Mouse (Mus musculus): ENCODE measurements around the gene Lama2.
"Not testable (repeated sequence)": the region's sequence is repeated elsewhere in the genome, so short reads cannot be mapped to it uniquely, and the experiment has no call there.

Lama2 gene

DNA sequence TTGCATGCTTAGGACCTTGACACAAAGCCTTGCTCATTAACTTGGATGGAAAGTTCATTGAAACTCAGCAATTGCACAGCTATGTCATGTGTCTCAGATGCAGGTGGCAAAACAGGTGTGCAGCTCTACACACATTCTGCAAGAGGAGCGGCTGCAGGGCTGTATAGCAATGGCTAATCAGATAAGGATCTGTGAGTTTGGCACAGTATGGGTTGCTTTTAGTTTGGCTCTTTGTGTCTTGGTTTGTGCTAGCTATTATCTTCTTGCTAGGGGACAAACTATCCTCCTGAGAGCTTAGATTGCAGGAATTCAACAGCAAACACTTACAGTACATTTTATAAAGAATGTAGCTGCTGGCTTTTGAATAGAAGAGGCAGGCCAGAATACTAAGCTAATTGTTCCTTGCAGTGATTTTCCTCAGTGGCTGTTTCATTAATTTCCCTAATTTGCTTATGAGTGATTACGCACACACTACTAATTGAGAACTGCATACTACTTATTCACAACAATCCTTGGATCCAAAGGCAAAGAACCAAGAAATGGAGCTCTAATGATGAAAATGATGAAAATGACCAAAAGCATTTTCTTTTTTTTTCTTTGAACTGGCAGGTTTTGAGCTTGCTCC, 617.9 kb downstream of the Lama2 start:
- DNase-seq = no peak

DNA sequence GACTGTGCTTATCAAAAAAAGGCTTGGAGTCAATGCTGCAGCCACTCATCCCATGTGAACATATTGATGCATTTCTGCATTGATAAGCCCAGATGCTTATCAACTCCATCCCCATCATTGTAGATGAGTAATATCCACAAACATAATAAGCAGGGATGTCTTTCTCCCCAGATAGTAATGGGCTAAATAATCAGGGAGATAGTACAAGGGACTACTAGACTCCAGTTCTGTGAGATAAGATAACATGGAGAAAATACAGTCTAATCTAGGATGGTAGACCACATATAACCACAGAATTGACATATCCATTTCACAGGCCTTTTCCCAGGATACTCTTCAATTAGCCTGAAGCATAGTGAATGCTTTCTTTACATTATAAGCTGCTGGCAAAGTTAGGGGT, 622.9 kb downstream of the Lama2 start:
- DNase-seq = no peak

DNA sequence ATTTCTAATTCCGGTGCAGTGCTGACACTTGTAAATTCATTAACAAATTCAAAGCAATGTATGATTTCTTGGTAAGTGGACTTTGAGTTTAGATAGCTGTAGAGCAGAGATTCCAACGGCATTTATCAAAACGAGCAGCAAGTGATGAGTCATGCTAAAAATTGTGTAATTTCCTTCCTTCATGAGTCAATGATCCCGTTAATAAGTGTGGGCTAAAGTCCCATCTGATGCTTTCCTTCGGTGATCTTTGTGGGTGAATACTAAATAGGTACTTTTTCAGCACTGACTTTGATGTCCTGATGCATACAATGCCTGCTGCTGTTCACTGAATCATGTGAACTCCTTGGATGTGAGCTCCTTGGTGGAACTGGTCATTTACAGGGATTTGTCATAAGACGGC, 623.6 kb downstream of the Lama2 start:
- DNase-seq = peak; percentile 3

DNA sequence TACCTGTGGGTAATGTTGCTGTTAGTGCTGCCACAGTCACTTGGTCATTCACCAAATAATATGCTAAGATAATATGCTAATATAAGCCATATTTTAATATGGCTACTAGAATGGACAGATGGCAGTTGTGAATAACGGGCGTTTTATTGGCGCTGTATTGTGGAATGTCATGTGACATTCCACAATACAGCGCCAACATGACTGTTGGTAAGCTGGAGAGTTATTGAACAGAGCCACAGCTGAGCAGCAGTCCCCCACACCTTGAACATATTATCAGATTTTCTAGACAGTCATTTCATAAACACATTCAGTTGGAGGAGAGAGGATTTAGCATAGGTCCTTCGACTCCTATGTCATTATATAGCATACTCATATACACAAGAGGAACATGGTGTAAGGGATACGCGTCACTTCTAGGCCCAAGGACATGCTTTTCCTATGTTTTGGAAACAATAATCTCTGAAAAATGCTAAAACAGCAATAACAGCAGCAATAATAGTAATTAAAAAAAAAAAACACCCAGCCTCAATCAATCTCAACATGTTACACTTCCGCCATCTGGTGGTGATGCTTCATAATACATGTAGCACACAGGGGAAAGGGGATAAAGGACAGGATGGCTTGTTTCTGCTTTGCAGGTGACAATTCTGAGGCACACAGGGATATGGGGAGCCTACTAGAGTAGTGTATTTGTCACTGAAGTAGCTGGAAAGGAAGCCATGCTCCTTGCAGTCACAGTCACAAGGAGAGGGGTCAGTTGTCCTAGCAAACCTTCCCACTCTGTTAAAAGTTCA, 624.2 kb downstream of the Lama2 start:
- peak; percentile 21 for DNase-seq

DNA sequence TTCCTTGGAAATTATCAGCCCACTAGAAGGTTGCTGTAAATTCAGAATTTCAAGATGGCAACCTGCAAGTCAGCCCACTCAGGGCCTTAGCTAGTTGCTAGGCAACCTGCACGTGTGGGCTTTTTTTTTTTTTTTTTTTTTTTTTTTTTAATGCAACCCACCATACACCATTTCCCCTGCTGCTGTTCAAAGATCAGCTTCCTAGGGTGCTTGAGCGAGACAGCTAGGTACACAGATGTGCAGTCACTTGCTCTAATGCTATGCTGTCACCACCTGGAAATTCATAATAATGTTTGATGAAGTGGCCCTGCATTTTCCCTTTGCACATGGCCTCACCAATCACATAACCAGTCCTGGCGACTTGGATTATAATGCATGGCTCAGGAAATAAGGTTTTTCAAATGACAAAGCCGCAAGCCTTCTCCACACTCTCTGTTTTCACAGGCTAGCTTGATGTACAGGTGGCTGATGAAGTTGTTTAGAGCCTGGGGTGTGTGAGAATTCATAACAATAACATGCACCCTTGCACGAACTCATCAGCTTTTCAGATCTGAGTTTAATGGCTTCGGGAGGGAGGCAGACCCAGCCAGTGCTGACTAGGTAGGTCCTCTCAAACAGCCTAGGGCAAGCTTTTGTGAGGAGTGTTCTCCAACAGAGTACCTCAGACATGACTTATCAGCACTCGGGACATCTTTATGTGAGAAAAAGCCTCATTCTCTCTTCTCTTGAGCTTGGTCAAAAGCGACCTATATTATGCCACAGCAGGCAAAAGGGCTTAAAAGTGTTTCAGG, 625.4 kb downstream of the Lama2 start:
- DNase-seq = no peak

DNA sequence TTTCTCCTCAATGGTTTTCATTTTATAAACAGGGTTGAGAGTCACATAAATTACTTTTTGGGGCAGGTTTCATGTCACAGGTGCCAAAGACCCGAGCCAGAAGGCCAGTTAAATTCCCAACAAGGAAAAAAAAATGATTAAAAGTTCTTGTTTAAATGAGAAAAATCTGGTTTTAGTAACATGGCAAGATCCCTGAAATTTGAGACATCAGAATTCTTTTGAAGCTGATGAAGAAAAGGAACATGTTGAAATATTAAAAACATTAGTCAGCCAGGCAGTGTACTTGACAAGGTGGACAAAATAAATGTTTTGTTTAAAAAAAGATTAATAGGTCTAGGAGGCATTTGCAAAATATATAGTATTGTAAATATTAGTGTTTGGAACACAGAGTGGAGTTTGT, 634.1 kb downstream of the Lama2 start:
- DNase-seq = no peak

DNA sequence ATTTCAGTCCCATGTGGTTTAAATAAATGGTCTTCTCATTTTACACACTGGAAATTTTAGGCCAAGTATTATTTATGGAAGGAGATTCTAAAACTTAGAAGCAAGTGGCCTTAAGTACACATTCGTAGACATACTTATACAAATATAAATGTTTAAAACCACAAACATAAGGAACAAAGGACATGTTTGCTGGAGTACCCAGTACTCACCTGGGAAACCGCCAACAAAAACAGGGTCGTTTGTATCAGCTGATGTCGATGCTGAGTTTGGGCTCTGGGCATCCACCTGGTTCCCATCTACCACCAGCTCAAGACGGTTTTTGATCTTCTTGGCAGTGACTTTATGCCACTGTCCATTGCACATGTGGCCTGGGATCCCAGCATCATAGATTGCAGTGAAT, 635.5 kb downstream of the Lama2 start:
- not testable (repeated sequence) for DNase-seq

DNA sequence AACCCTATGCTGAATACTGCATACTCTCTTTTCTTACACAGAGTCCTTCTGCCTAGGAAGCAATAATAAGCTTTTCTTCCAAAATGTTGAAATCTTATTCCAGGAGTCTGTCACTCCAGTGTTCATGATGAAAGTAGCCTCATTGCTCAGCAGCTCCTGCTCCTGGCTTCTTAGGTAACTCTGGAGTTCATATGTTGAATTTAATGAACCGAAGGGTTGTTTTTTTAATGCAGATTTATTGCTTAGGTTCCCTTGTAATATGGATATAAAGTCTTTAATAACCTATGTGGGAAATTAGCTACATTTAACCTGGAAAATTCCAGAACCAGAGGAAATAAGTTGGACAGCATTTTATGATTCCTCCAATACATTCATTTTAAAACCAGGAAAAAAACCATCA, 636.0 kb downstream of the Lama2 start:
- no peak for DNase-seq

DNA sequence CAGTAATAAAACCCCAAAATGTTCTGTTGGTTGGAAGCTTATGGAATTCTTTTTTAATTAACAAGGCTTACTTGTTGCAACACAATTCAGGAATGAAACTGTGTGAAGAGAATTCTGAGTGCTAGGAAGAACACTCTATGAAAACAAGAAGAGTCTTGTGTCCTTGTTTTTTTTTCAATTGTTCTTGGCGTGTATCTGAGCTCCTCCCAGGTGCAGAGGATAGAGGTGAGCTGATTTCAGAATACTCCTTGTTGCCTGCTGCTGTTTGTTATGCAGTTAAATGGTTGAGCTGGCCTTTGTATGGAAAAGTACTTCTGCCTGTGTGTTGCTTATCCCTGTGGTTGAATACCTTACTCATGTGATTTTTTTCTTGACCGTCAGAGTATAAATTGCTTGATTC, 636.9 kb downstream of the Lama2 start:
- DNase-seq = no peak

DNA sequence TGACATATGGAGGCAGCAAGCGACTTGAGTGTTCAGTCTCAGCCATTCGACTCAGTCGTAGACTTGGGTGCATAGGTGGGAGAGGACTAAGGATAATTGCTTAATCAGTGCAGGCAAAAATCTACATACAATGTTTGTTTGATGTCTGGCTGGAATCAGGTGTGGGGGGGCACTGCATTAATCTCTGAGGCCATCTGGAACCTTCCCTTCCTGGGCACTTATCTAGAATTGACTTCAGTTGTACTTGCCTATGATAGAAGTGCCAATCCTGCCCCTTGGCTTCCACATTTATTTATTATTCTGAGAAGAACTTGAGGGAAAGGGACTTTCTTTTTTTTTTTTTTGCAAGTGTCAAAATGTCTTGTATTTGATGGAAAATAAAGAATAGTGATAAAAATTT, 644.2 kb downstream of the Lama2 start:
- no peak for DNase-seq

DNA sequence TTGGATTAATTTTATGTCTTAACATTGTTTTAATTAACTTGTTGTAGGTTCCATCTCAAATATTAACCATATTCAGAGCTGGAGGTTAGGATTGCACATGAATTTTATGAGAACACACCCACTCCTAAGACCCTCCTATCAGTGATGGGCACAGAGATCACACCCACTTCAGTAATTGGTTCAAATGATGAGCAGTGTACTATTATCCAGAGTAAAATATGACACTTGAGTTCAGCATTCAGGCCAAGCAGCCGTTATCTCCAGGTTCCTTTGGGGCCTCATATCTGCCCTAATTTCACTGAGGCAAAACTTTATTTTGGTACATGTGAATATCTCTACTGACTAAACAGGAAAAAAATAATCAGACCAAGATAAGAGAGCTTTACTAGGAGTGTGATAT, 645.3 kb downstream of the Lama2 start:
- DNase-seq = no peak

DNA sequence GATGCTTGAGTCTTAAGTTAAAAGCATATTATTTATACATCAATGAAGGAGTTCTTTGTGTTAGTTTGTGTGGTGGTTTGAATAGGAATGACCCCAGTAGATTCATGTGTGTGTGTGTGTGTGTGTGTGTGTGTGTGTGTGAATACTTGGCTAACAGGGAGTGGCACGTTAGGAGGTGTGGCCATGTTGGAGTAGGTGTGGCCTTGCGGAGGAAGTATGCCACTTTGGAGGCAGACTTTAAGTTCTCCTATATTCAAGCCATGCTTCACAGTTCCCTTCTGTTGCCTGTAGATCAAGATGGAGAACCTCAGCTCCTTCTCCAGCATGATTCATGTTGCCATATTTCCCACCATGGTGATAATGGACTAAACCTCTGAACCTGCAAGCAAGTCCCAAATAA, 646.0 kb downstream of the Lama2 start:
- no peak for DNase-seq

DNA sequence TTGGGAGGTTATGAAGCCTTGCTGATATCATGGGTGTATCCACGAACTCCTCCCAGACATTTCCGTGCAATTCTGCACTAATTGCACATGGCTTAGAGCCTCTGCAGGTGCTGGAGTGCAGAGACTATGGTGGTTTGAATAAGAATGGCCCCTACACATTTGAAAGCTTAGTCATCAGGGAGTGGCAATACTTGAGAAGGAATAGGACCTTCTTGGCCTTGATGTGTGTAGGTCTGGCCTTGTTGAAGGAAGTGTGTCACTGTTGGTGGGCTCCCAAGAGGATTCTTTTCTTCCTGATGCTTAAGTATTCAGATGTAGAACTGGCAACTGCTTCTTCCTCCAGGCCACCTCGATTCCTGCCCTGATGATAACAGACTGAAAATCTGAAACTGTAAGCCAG, 661.0 kb downstream of the Lama2 start:
- DNase-seq = no peak

DNA sequence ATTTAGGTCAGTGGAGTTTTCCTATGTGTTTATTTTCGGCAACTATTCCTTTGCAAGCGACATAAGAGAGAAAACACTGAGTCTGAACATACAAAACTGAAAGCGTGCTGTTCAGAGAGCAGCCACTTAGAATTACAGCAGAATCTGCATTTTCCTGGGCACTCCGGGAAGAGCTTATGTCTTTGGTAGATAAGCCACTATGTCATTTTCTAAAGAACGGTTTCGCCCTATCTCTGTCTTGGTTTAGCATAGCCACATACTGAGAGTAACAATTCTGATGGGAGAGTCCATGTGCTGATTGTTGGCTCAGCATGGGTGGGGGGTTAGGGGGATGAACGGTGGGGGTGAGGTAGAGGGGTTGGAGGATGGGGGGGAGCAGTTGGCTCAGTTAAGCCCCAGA, 669.1 kb downstream of the Lama2 start:
- DNase-seq = no peak

DNA sequence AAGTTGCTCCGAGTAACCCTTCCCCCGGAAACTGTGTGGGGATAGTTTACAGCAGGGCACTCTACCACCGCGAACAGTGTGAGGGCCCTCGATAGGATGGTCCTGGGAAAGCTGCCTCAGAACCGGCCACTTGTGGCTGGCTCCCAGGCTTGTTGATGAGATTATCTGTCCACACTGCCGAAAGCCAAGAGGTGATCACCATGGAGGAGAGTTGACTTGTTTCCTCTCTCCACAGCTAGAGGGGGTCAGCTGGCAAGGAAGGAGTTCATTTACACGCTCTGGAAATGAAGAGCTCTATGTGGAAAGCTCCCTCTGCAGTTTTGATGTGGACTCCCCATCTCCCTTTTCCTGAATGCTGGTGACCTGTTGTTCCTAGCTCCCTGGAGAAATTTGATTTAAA, 669.9 kb downstream of the Lama2 start:
- no peak for DNase-seq

DNA sequence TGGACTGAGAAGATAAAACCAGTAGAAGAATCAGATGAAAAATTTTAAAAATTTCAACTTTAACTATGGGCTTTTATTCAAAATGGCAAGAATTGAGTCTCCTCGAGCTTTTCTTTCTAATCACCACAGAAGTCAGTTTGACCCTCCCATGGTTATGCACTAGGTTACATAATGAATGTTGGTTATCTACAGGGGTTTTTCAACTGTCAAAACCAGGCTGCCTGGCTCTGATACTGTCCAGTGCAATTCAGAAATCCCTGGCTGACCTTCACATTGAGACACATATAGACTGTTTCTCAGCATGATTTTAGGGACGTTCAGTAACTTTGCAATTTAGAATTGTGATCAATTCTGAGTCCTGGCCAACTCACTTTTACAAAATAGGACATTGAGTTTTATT, 671.2 kb downstream of the Lama2 start:
- DNase-seq = no peak

DNA sequence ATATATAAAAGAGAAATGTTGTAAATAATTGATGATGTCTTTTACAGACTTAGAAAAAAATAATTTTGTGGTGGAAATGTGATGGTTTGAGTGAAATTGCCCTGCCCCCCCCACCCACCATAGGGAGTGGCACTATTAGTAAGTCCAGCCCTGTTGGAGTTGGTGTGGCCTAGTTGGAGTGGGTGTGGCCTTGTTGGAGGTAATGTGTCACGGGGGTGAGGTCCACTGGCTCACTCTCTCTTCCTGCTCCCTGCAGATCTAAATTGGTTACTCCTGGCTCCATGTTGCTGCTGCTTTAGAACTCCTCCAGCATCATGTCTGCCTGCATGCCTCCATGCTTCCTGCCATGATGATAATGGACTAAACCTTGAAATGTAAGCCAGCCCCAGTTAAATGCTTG, 680.0 kb downstream of the Lama2 start:
- DNase-seq = no peak

DNA sequence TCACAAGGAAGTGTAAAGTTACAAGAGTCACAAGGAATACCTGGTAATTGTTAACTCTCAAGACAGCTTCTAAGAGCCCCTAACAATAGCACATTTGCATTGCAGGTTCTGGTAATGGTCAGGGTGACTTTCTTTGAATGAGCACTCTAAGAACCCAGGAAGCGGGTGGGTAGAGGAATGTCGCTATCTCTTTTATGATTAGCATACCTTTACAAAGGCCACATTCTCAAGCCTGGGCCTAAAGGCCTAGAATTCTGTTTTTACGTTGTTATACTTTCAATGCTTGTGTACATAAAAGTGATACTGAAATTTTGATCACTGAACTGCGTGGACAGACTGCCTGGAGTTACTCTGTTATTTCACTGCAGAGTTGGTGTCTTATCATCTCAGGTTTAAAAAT, 681.1 kb downstream of the Lama2 start:
- DNase-seq = not testable (repeated sequence)

DNA sequence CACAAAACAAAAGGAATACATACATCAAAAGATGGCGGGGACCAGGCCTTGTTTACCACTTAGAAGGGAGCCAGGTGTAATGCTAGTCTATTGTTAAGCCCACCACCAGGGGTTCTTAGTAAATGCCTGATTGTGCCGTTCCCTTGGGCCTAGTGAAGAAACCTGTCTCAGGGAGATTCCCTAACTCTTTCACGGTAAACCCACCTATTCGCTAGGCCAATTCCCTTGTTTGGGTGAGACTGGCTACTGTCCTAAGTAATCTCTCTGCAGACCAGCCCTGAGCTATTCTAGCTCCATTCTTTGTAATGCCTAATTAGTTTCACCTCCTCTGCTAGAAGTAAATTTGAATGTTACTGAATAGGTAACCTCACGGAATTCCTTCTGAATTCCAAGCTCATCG, 683.5 kb downstream of the Lama2 start:
- DNase-seq = not testable (repeated sequence)
